Mouse (Mus musculus) splenic B cell, adult 2 months (primary cell): ENCODE data around the gene Atg14.
"Not testable (repeated sequence)": the region's sequence is repeated elsewhere in the genome, so short reads cannot be mapped to it uniquely, and the experiment has no call there.

Experiments
- DNase-seq: peaks from one replicate; pipeline ENCODE4 v3.0.0-alpha.2; 2011; ENCODE audit warnings: low read depth, low spot score
- H3K27me3 ChIP-seq: 2 replicates; pipeline ENCODE4 v1.6.1; 2012; ENCODE audit warnings: mild to moderate bottlenecking, low read length, moderate library complexity, mixed read lengths; ENCODE audit not compliant: control insufficient read depth, poor library complexity, insufficient read depth, severe bottlenecking
- H3K36me3 ChIP-seq: 2 replicates; pipeline ENCODE4 v1.6.1; 2012; ENCODE audit warnings: mild to moderate bottlenecking, low read length, moderate library complexity, mixed read lengths; ENCODE audit not compliant: control insufficient read depth, poor library complexity, insufficient read depth, severe bottlenecking

Gene Atg14

GRCm38 (mm10) chr14:47529592-47529991 is 40.9 kb downstream of the Atg14 start:
- DNase-seq, H3K36me3 ChIP-seq, H3K27me3 ChIP-seq: not testable (repeated sequence)

- Histone ChIP-seq H3K27me3 (no peaks in the 10 kb centered on the region), H3K36me3 (no peaks in the 10 kb centered on the region; the same call in 1 of the 2 replicates)
- peak; percentile 76 for DNase-seq
Measured at GRCm38 (mm10) chr14:47529019-47529418, 41.4 kb downstream of the Atg14 start.

GRCm38 (mm10) chr14:47528293-47528692 is 42.2 kb downstream of the Atg14 start:
- Histone ChIP-seq H3K36me3 (no peaks in the 10 kb centered on the region; the same call in 1 of the 2 replicates), H3K27me3 (no peaks in the 10 kb centered on the region)
- DNase-seq: no peak

GRCm38 (mm10) chr14:47527833-47528232 is 42.6 kb downstream of the Atg14 start:
- DNase-seq: no peak
- no peaks in the 10 kb centered on the region; the same call in 1 of the 2 replicates for H3K36me3 ChIP-seq
- H3K27me3 ChIP-seq: no peaks in the 10 kb centered on the region

GRCm38 (mm10) chr14:47525861-47526260 is 44.6 kb downstream of the Atg14 start:
- no peaks in the 10 kb centered on the region; the same call in 1 of the 2 replicates for H3K36me3 ChIP-seq
- H3K27me3 ChIP-seq: no peaks in the 10 kb centered on the region
- no peak for DNase-seq

GRCm38 (mm10) chr14:47525374-47525773 is 45.1 kb downstream of the Atg14 start:
- DNase-seq: no peak
- no peaks in the 10 kb centered on the region; the same call in 1 of the 2 replicates for H3K36me3 ChIP-seq
- H3K27me3 ChIP-seq: no peaks in the 10 kb centered on the region

GRCm38 (mm10) chr14:47522301-47522700 is 48.1 kb downstream of the Atg14 start:
- no peak for DNase-seq
- H3K36me3 ChIP-seq: no peaks in the 10 kb centered on the region

GRCm38 (mm10) chr14:47521609-47522008 is 48.8 kb downstream of the Atg14 start:
- H3K36me3 ChIP-seq: no peaks in the 10 kb centered on the region

More at GRCm38 (mm10) chr14:47522301-47522700, 48.1 kb downstream of the Atg14 start:
- no peaks in the 10 kb centered on the region for H3K27me3 ChIP-seq

GRCm38 (mm10) chr14:47520751-47521449 is 49.5 kb downstream of the Atg14 start:
- DNase-seq: no peak
- no peaks in the 10 kb centered on the region for H3K27me3 ChIP-seq
- no peaks in the 10 kb centered on the region for H3K36me3 ChIP-seq

More at GRCm38 (mm10) chr14:47521609-47522008, 48.8 kb downstream of the Atg14 start:
- no peak for DNase-seq
- H3K27me3 ChIP-seq: no peaks in the 10 kb centered on the region

- Histone ChIP-seq H3K36me3 (no peaks in the 10 kb centered on the region), H3K27me3 (no peaks in the 10 kb centered on the region)
- no peak for DNase-seq
Measured at GRCm38 (mm10) chr14:47518619-47519018, 51.8 kb downstream of the Atg14 start.

- Histone ChIP-seq H3K27me3 (no peaks in the 10 kb centered on the region), H3K36me3 (no peaks in the 10 kb centered on the region)
- no peak for DNase-seq
Measured at GRCm38 (mm10) chr14:47516755-47517154, 53.7 kb downstream of the Atg14 start.

- no peaks in the 10 kb centered on the region for H3K36me3 ChIP-seq
- H3K27me3 ChIP-seq: no peaks in the 10 kb centered on the region
- peak; percentile 24 for DNase-seq
Measured at GRCm38 (mm10) chr14:47515636-47516035, 54.8 kb downstream of the Atg14 start.

- Histone ChIP-seq H3K27me3 (no peaks in the 10 kb centered on the region), H3K36me3 (no peaks in the 10 kb centered on the region)
- DNase-seq: peak; percentile 30
Measured at GRCm38 (mm10) chr14:47514816-47515453, 55.5 kb downstream of the Atg14 start.

GRCm38 (mm10) chr14:47513606-47514005 is 56.8 kb downstream of the Atg14 start:
- no peaks in the 10 kb centered on the region for H3K36me3 ChIP-seq
- DNase-seq: no peak

GRCm38 (mm10) chr14:47510244-47510643 is 60.2 kb downstream of the Atg14 start:
- Histone ChIP-seq H3K36me3 (0 out of 2 replicates have a peak, but pooled peaks cover 4% of the 10 kb centered on the region), H3K27me3 (no peaks in the 10 kb centered on the region)
- DNase-seq: no peak

More at GRCm38 (mm10) chr14:47513606-47514005, 56.8 kb downstream of the Atg14 start:
- no peaks in the 10 kb centered on the region for H3K27me3 ChIP-seq
